Mouse (Mus musculus) CH12.LX (cell line): Measurements from ENCODE around the gene Coq10a.

Experiments
- CHD2 ChIP-seq: IDR thresholded peaks from 2 replicates; pipeline ENCODE4 v1.6.1; 2011; ENCODE audit warnings: low read length, improper control_type of control experiment
- CTCF ChIP-seq, 2 experiments: IDR thresholded peaks in 1 of 2; conservative IDR thresholded peaks in 1 of 2; 2 replicates each; pipeline ENCODE4 v1.5.1; 2011 to 2012; ENCODE audit warnings: low read depth in 2 of 2, low read length in 2 of 2, improper control_type of control experiment in 1 of 2, inconsistent platforms in 1 of 2, mild to moderate bottlenecking in 1 of 2, moderate library complexity in 1 of 2
- EP300 ChIP-seq: IDR thresholded peaks from 2 replicates; pipeline ENCODE4 v1.6.1; 2011; ENCODE audit warnings: low read length, improper control_type of control experiment
- MAX ChIP-seq: IDR thresholded peaks from 2 replicates; pipeline ENCODE4 v1.6.1; 2011; ENCODE audit warnings: low read length, improper control_type of control experiment
- MEF2A ChIP-seq: IDR thresholded peaks from 2 replicates; pipeline ENCODE4 v1.6.1; 2014; ENCODE audit warnings: low read depth, mild to moderate bottlenecking, inconsistent platforms, low read length, improper control_type of control experiment, borderline replicate concordance
- MXI1 ChIP-seq: IDR thresholded peaks from 2 replicates; pipeline ENCODE4 v1.6.1; 2011; ENCODE audit warnings: mild to moderate bottlenecking, low read depth, low read length, improper control_type of control experiment
- POLR2A ChIP-seq: IDR thresholded peaks from 2 replicates; pipeline ENCODE4 v1.6.1; 2011; ENCODE audit warnings: low read depth, mild to moderate bottlenecking, improper control_type of control experiment, low read length
- POLR2AphosphoS2 ChIP-seq: IDR thresholded peaks from 2 replicates; pipeline ENCODE4 v1.6.1; 2011; ENCODE audit warnings: low read depth, low read length, improper control_type of control experiment
- SIN3A ChIP-seq: IDR thresholded peaks from 2 replicates; pipeline ENCODE4 v1.6.1; 2012; ENCODE audit warnings: low read length, improper control_type of control experiment, inconsistent platforms
- USF1 ChIP-seq: IDR thresholded peaks from 2 replicates; pipeline ENCODE4 v1.6.1; 2014; ENCODE audit warnings: low read depth, mild to moderate bottlenecking, inconsistent platforms, low read length, improper control_type of control experiment
- ZNF384 ChIP-seq: IDR thresholded peaks from 2 replicates; pipeline ENCODE4 v1.6.1; 2012; ENCODE audit warnings: low read depth, low read length, improper control_type of control experiment, inconsistent platforms

DNA sequence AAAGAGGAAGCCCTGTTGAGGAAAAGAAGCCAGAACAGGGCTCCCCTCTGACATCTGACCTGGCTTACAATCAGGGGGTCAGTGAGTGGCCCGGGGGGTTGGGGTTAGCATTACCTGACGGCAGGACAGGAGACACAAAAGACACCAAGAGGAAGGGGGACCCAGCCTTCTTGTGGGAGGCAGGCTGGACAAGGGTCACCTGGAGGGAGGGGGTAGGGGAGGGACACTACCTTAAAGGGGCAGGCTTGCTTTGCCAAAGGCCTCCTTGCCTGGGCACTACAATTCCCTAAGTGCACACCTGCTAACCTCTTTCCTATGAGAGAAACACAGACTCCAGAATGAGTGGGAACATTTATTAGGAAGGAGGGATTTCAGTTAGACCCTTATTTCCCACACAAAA, 32.3 kb upstream of the Coq10a start, which contains the start of gene Slc39a5:
- TF ChIP-seq SIN3A (no peak), POLR2A (no peak), MEF2A (no peak), ZNF384 (no peak), EP300 (no peak), USF1 (no peak), CTCF (conservative IDR thresholded peaks at IDR 0.05 in 1 of 2, IDR thresholded peaks at IDR 0.05 in 1 of 2; ENCODE audit: low read depth in 2 of 2, low read length in 2 of 2) (no peak), POLR2AphosphoS2 (no peak), MXI1 (no peak), MAX (no peak), CHD2 (no peak)
